Mouse (Mus musculus): ENCODE measurements around the gene Spry2. TPM values are rescaled to one million over a fixed set of nuclear protein-coding genes. Genes with fewer than 3 reads are reported as not detected.

Gene Spry2
- polyA plus RNA-seq, 1 experiment from 2014 or later, result 53.9 TPM

DNA sequence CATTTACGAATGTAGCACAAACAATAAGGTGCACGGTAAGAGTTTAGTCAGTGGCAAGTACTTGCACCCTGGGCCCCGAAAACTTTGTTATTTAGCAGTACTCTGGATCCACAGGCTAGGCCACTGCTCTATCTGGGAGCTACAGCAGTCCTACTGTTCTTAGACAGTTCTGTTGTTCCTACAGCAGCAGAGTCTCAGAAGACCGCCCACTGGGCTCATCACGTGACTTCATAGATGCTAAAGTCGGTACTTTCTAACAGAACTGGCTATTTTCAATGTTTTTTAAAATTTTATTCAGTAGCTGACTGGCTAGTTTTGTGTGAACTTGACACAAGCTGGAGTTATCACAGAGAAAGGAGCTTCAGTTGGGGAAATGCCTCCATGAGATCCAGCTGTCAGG lies 11.4 kb downstream of the Spry2 start:
- Histone ChIP-seq H3K9me3 (ENCODE audit: control insufficient read depth, low read length) (no peaks in the 10 kb centered on the region), H3K4me3 (ENCODE audit: low read depth, low read length) (no peak overlapping the region), H3K4me2 (ENCODE audit: low read depth, low read length) (no peak overlapping the region), H3K27ac (replicated peaks; ENCODE audit: low read depth, low read length) (no peak overlapping the region), H3K36me3 (ENCODE audit: control insufficient read depth, insufficient read depth, low read length) (no peaks in the 10 kb centered on the region; the same call in 1 of the 2 replicates), H3K4me1 (ENCODE audit: control insufficient read depth, insufficient read depth, low read length) (peaks cover 4% of the 10 kb centered on the region; the same call in 1 of the 2 replicates), H3K27me3 (replicated peaks; ENCODE audit: control insufficient read depth, insufficient read depth, low read length) (no peaks in the 10 kb centered on the region), H3K9ac (ENCODE audit: low read depth, low read length) (no peak overlapping the region)
- DNase-seq (ENCODE audit: low spot score) (no peak), ATAC-seq (ENCODE audit: low read depth) (no peak)
- WGBS, result 75% methylated on average over 6 of the region's 6 CpGs

- no peak overlapping the region for H3K27ac ChIP-seq (replicated peaks; ENCODE audit: low read depth, low read length)
- ATAC-seq (ENCODE audit: low read depth), result no peak
- WGBS, result 74% methylated on average over 6 of the region's 6 CpGs
Measured at GRCm38 (mm10) chr14:105883215-105883614, 13.4 kb downstream of the Spry2 start.

GRCm38 (mm10) chr14:105878359-105878758 lies 18.3 kb downstream of the Spry2 start:
- 78% methylated on average over 10 of the region's 10 CpGs for WGBS
- H3K9me3 ChIP-seq (ENCODE audit: control insufficient read depth, low read length), result no peaks in the 10 kb centered on the region
- H3K36me3 ChIP-seq (ENCODE audit: control insufficient read depth, insufficient read depth, low read length), result no peaks in the 10 kb centered on the region
- DNase-seq (ENCODE audit: low spot score) (no peak), ATAC-seq (ENCODE audit: low read depth) (no peak)
- no peak overlapping the region for H3K4me2 ChIP-seq (ENCODE audit: low read depth, low read length)
- H3K9ac ChIP-seq (ENCODE audit: low read depth, low read length), result no peak overlapping the region
- H3K27ac ChIP-seq (replicated peaks; ENCODE audit: low read depth, low read length), result no peak overlapping the region
- H3K4me1 ChIP-seq (ENCODE audit: control insufficient read depth, insufficient read depth, low read length), result no peaks in the 10 kb centered on the region
- H3K27me3 ChIP-seq (replicated peaks; ENCODE audit: control insufficient read depth, insufficient read depth, low read length), result no peaks in the 10 kb centered on the region
- no peak overlapping the region for H3K4me3 ChIP-seq (ENCODE audit: low read depth, low read length)

More at GRCm38 (mm10) chr14:105883215-105883614, 13.4 kb downstream of the Spry2 start:
- DNase-seq (ENCODE audit: low spot score), result peak; percentile 57
- H3K9ac ChIP-seq (ENCODE audit: low read depth, low read length), result no peak overlapping the region
- H3K4me1 ChIP-seq (ENCODE audit: control insufficient read depth, insufficient read depth, low read length), result no peaks in the 10 kb centered on the region
- no peak overlapping the region for H3K4me3 ChIP-seq (ENCODE audit: low read depth, low read length)
- H3K27me3 ChIP-seq (replicated peaks; ENCODE audit: control insufficient read depth, insufficient read depth, low read length), result no peaks in the 10 kb centered on the region
- H3K4me2 ChIP-seq (ENCODE audit: low read depth, low read length), result no peak overlapping the region
- no peaks in the 10 kb centered on the region for H3K36me3 ChIP-seq (ENCODE audit: control insufficient read depth, insufficient read depth, low read length)
- H3K9me3 ChIP-seq (ENCODE audit: control insufficient read depth, low read length), result no peaks in the 10 kb centered on the region

DNA sequence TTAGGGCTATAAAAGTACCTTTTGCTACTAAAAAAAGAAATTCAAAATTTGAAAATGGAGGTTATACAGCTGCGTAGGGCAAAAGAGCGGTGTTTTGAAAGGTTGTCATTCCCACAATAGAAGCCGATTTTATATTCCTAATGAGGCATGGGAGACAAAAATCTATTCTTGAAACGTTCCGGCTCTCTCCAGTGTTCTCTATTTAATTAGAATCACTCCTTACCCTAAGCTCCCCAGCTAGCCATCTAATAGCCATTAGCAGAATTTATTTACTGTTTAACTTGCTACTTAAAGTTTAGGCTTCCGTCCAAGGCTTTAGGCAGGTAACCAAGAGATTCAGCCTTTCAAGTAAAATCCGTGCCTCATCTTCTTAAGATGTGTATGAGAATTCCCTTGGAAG lies 20.2 kb downstream of the Spry2 start:
- WGBS, result 75% methylated on average over 7 of the region's 7 CpGs
- no peak for ATAC-seq (ENCODE audit: low read depth)
- no peak for DNase-seq (ENCODE audit: low spot score)

GRCm38 (mm10) chr14:105870370-105870936 lies 26.2 kb downstream of the Spry2 start:
- Histone ChIP-seq H3K27me3 (replicated peaks; ENCODE audit: control insufficient read depth, insufficient read depth, low read length) (no peaks in the 10 kb centered on the region), H3K9ac (ENCODE audit: low read depth, low read length) (no peak overlapping the region), H3K36me3 (ENCODE audit: control insufficient read depth, insufficient read depth, low read length) (no peaks in the 10 kb centered on the region), H3K9me3 (ENCODE audit: control insufficient read depth, low read length) (no peaks in the 10 kb centered on the region), H3K4me3 (ENCODE audit: low read depth, low read length) (no peak overlapping the region), H3K4me2 (ENCODE audit: low read depth, low read length) (peak overlapping the region; percentile 34; the same call in 1 of the 2 replicates), H3K4me1 (ENCODE audit: control insufficient read depth, insufficient read depth, low read length) (peaks cover 6% of the 10 kb centered on the region; the same call in 1 of the 2 replicates), H3K27ac (replicated peaks; ENCODE audit: low read depth, low read length) (no peak overlapping the region; the same call in 1 of the 2 replicates)
- ATAC-seq (ENCODE audit: low read depth) (no peak), DNase-seq (ENCODE audit: low spot score) (peak; percentile 53)
- WGBS, result 37% methylated on average over 14 of the region's 14 CpGs

More for the DNA sequence above, 20.2 kb downstream of the Spry2 start:
- no peaks in the 10 kb centered on the region for H3K27me3 ChIP-seq (replicated peaks; ENCODE audit: control insufficient read depth, insufficient read depth, low read length)
- H3K4me1 ChIP-seq (ENCODE audit: control insufficient read depth, insufficient read depth, low read length), result no peaks in the 10 kb centered on the region
- H3K9ac ChIP-seq (ENCODE audit: low read depth, low read length), result no peak overlapping the region
- no peaks in the 10 kb centered on the region for H3K9me3 ChIP-seq (ENCODE audit: control insufficient read depth, low read length)
- no peak overlapping the region for H3K27ac ChIP-seq (replicated peaks; ENCODE audit: low read depth, low read length)
- no peaks in the 10 kb centered on the region for H3K36me3 ChIP-seq (ENCODE audit: control insufficient read depth, insufficient read depth, low read length)
- H3K4me3 ChIP-seq (ENCODE audit: low read depth, low read length), result no peak overlapping the region
- H3K4me2 ChIP-seq (ENCODE audit: low read depth, low read length), result no peak overlapping the region

GRCm38 (mm10) chr14:105865381-105865938 lies 31.2 kb downstream of the Spry2 start:
- Histone ChIP-seq H3K36me3 (ENCODE audit: control insufficient read depth, insufficient read depth, low read length) (no peaks in the 10 kb centered on the region), H3K4me2 (ENCODE audit: low read depth, low read length) (no peak overlapping the region), H3K4me3 (ENCODE audit: low read depth, low read length) (no peak overlapping the region), H3K27ac (replicated peaks; ENCODE audit: low read depth, low read length) (no peak overlapping the region), H3K4me1 (ENCODE audit: control insufficient read depth, insufficient read depth, low read length) (peaks cover 4% of the 10 kb centered on the region; the same call in 1 of the 2 replicates), H3K27me3 (replicated peaks; ENCODE audit: control insufficient read depth, insufficient read depth, low read length) (no peaks in the 10 kb centered on the region), H3K9me3 (ENCODE audit: control insufficient read depth, low read length) (no peaks in the 10 kb centered on the region), H3K9ac (ENCODE audit: low read depth, low read length) (no peak overlapping the region)
- DNase-seq (ENCODE audit: low spot score) (no peak), ATAC-seq (ENCODE audit: low read depth) (no peak)
- WGBS, result 87% methylated on average over 5 of the region's 5 CpGs

GRCm38 (mm10) chr14:105862199-105862598 lies 34.4 kb downstream of the Spry2 start:
- Histone ChIP-seq H3K9me3 (ENCODE audit: control insufficient read depth, low read length) (no peaks in the 10 kb centered on the region), H3K36me3 (ENCODE audit: control insufficient read depth, insufficient read depth, low read length) (no peaks in the 10 kb centered on the region), H3K27ac (replicated peaks; ENCODE audit: low read depth, low read length) (no peak overlapping the region), H3K9ac (ENCODE audit: low read depth, low read length) (no peak overlapping the region), H3K27me3 (replicated peaks; ENCODE audit: control insufficient read depth, insufficient read depth, low read length) (no peaks in the 10 kb centered on the region), H3K4me2 (ENCODE audit: low read depth, low read length) (no peak overlapping the region), H3K4me1 (ENCODE audit: control insufficient read depth, insufficient read depth, low read length) (no peaks in the 10 kb centered on the region), H3K4me3 (ENCODE audit: low read depth, low read length) (no peak overlapping the region)
- WGBS, result 66% methylated on average over 11 of the region's 11 CpGs
- no peak for ATAC-seq (ENCODE audit: low read depth)
- no peak for DNase-seq (ENCODE audit: low spot score)

GRCm38 (mm10) chr14:105860920-105861319 lies 35.7 kb downstream of the Spry2 start:
- peak; percentile 55; the same call in 1 of the 2 replicates for ATAC-seq (ENCODE audit: low read depth)
- H3K4me2 ChIP-seq (ENCODE audit: low read depth, low read length), result no peak overlapping the region
- 52% methylated on average over 6 of the region's 6 CpGs for WGBS
- no peaks in the 10 kb centered on the region for H3K4me1 ChIP-seq (ENCODE audit: control insufficient read depth, insufficient read depth, low read length)
- no peak overlapping the region for H3K9ac ChIP-seq (ENCODE audit: low read depth, low read length)
- H3K4me3 ChIP-seq (ENCODE audit: low read depth, low read length), result no peak overlapping the region
- no peak for DNase-seq (ENCODE audit: low spot score)
- H3K36me3 ChIP-seq (ENCODE audit: control insufficient read depth, insufficient read depth, low read length), result no peaks in the 10 kb centered on the region
- no peaks in the 10 kb centered on the region for H3K27me3 ChIP-seq (replicated peaks; ENCODE audit: control insufficient read depth, insufficient read depth, low read length)
- no peaks in the 10 kb centered on the region for H3K9me3 ChIP-seq (ENCODE audit: control insufficient read depth, low read length)
- H3K27ac ChIP-seq (replicated peaks; ENCODE audit: low read depth, low read length), result no peak overlapping the region

- Histone ChIP-seq H3K36me3 (ENCODE audit: control insufficient read depth, insufficient read depth, low read length) (no peaks in the 10 kb centered on the region), H3K4me3 (ENCODE audit: low read depth, low read length) (no peak overlapping the region), H3K9me3 (ENCODE audit: control insufficient read depth, low read length) (no peaks in the 10 kb centered on the region), H3K9ac (ENCODE audit: low read depth, low read length) (no peak overlapping the region), H3K4me1 (ENCODE audit: control insufficient read depth, insufficient read depth, low read length) (no peaks in the 10 kb centered on the region), H3K4me2 (ENCODE audit: low read depth, low read length) (no peak overlapping the region), H3K27ac (replicated peaks; ENCODE audit: low read depth, low read length) (no peak overlapping the region), H3K27me3 (replicated peaks; ENCODE audit: control insufficient read depth, insufficient read depth, low read length) (no peaks in the 10 kb centered on the region)
- WGBS, result 84% methylated on average over 4 of the region's 4 CpGs
- DNase-seq (ENCODE audit: low spot score) (no peak), ATAC-seq (ENCODE audit: low read depth) (no peak)
Measured at GRCm38 (mm10) chr14:105860276-105860675, 36.3 kb downstream of the Spry2 start.
